Mouse (Mus musculus): ENCODE data around the gene Nr1i3.

DNA sequence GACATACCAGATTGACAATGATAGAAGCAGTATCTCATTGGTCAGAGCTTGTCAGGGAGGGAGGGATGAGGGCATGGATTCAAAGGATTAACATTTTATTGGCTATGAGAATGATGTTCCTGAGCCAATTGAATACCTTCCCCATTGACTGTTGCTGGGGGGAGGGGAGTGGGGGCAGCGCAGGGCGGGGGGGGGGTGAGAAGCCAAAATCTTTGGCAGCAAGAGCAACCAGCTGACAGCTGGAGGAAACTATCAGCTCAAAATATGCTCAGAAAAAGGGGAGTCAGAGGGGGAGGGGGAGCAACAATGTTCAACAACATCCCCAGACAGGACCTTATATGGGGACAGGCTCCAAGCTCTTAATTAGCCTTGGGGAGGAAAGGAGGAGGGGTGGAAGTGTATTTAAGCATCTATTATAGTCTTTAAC, 49.4 kb downstream of the Nr1i3 start:
- TF ChIP-seq CTCF (IDR thresholded peaks at IDR 0.05; ENCODE audit: extremely low read depth, insufficient read depth, insufficient read length, insufficient replicate concordance) (no peak), POLR2A (IDR thresholded peaks at IDR 0.05; ENCODE audit: low read depth, low read length) (no peak)
